Mouse (Mus musculus) olfactory bulb, adult 2 months (tissue): ENCODE data around the gene Notch4.

Experiments
- CTCF ChIP-seq: fragments of 200-500 bp; IDR thresholded peaks from 2 replicates; pipeline ENCODE4 v1.5.1; 2012; ENCODE audit warnings: low read depth, mild to moderate bottlenecking, low read length, moderate library complexity; ENCODE audit not compliant: insufficient read depth
- POLR2A ChIP-seq: fragments of 200-500 bp; IDR thresholded peaks from 2 replicates; pipeline ENCODE4 v1.6.1; 2012; ENCODE audit warnings: mild to moderate bottlenecking, low read depth, low read length, moderate library complexity; ENCODE audit not compliant: insufficient read depth

- no peak for TF ChIP-seq POLR2A
- no peak for TF ChIP-seq CTCF
Observed at GRCm38 (mm10) chr17:34629796-34630603, 65.9 kb downstream of the Notch4 start.
